ENCODE assay signal across 18 mouse cellular contexts in genomic region chr7:136041921-136042320, GRCm38 (mm10).
"Had no signal": no experiment of that assay in that cellular context is flagged by ENCODE, and none has a peak within 500 bp of the region (broad histone marks: within the 10 kb centered on the region; RNA-seq: fewer than 3 reads in every experiment).

No protein-coding gene starts in this region.

- H3K4me3 ChIP-seq: liver, embryonic 15.5 days; lung, embryonic 15.5 days; megakaryocyte, embryonic 14.5 days; midbrain, embryonic 12.5 days; neural tube, embryonic 12.5 days; stomach, embryonic 15.5 days had no signal

- H3K27ac ChIP-seq: liver, embryonic 15.5 days; lung, embryonic 15.5 days; macrophage; midbrain, embryonic 12.5 days; neural tube, embryonic 12.5 days; stomach, embryonic 15.5 days; stomach, postnatal 0 days had no signal

- ATAC-seq: liver, postnatal 0 days; lung, postnatal 0 days had no signal

- DNase-seq: liver, postnatal 0 days; lung, adult 2 months; lung, postnatal 14 days; lung, postnatal 36 days; midbrain, embryonic 14.5 days; right cerebral cortex, postnatal 14 days; thymus, adult 2 months; thymus, postnatal 25 days; thymus, postnatal 4 days had no signal

- H3K9me3 ChIP-seq: liver, embryonic 15.5 days; lung, embryonic 15.5 days; megakaryocyte, embryonic 14.5 days; midbrain, embryonic 12.5 days; neural tube, embryonic 12.5 days; stomach, embryonic 15.5 days had no signal

- H3K4me2 ChIP-seq: liver, embryonic 15.5 days; lung, embryonic 15.5 days; midbrain, embryonic 12.5 days; neural tube, embryonic 12.5 days; stomach, embryonic 15.5 days had no signal

- H3K36me3 ChIP-seq: liver, embryonic 15.5 days; lung, embryonic 15.5 days; midbrain, embryonic 12.5 days; neural tube, embryonic 12.5 days; stomach, embryonic 15.5 days had no signal

- H3K4me1 ChIP-seq: liver, embryonic 15.5 days; megakaryocyte, embryonic 14.5 days had no signal

- H3K27me3 ChIP-seq: liver, embryonic 15.5 days; lung, embryonic 15.5 days; megakaryocyte, embryonic 14.5 days; neural tube, embryonic 12.5 days; stomach, embryonic 15.5 days had no signal

- H3K9ac ChIP-seq: liver, embryonic 15.5 days; liver, postnatal 0 days; lung, embryonic 15.5 days; midbrain, embryonic 12.5 days; neural tube, embryonic 12.5 days; stomach, embryonic 15.5 days had no signal
